Comparison of ENCODE assay signal across 8 mouse cellular contexts in the genomic region with DNA sequence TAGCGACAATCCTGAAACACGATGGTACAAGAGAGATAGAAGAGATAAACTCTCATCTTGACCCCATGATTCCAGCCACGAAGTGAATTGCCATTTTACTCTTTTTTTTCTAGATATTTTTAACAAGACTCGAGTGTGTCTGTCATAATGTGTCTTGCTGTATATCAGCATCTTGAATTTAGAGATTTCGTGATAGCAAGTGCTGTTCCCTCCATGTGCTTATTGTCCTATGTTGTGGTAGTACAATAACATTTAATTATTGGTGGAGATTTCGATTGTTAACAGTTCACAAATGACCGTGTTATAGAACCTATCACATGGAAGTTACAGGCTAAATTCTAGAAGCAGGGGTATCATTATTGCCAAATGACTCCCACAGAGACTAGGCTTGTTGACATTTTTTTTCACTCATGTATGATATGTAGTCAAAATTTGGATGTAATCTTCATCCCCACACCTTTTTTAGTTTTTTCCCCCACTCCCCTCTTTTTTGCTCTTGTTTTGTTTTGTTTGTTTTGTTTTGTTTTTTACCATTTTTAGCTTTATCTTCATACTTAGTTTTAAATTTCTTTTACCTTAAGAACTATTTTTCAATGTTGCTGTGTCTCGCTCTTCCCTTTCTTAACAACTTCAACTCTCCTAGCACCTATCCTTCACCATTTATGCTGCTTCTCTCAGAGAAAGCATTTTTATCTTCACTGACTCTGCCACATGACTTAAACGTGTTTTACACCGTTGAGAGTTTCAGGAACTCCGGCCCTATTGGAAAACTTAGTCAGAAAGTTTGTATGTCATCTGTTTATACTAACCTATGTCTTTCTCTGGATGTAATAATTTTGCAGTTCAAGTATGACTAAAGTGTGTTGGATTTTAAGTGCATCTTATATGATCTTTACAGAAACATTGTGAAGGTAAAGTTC. TPM values are rescaled to one million over a fixed set of nuclear protein-coding genes. Genes with fewer than 3 reads are reported as not detected.
A peak's percentile ranks its signal among the peaks of the same experiment; 100 is the strongest.
DNase-seq lines count a peak whose midpoint lies in the region; ATAC-seq and TF ChIP-seq lines count a peak whose summit lies in the region.

No protein-coding gene starts in this region.

- peak overlapping the region; percentile 54 for H3K4me2 ChIP-seq in limb, embryonic 15.5 days
- H3K4me2 ChIP-seq in stomach, postnatal 0 days (replicated peaks; ENCODE audit: low read depth), result peak overlapping the region; percentile 60

- no peak for ATAC-seq in limb, embryonic 15.5 days (ENCODE audit: insufficient number of reproducible peaks, low FRiP score, low TSS enrichment, low read depth)
- no peak for ATAC-seq in stomach, postnatal 0 days (ENCODE audit: low FRiP score, low TSS enrichment)

- 31% methylated on average over 11 of the region's 11 CpGs for WGBS in cerebellum, adult 2 months
- WGBS in spleen, adult 2 months, result 36% methylated on average over 11 of the region's 11 CpGs
- WGBS in limb, embryonic 15.5 days, result 35% methylated on average over 11 of the region's 11 CpGs
- 31% methylated on average over 11 of the region's 11 CpGs for WGBS in stomach, postnatal 0 days

- no peaks in the 10 kb centered on the region for H3K27me3 ChIP-seq in cerebellum, adult 2 months (ENCODE audit: control insufficient read depth, insufficient read depth, low read length)
- no peaks in the 10 kb centered on the region for H3K27me3 ChIP-seq in spleen, adult 2 months (ENCODE audit: control insufficient read depth, insufficient read depth, low read length)
- H3K27me3 ChIP-seq in limb, embryonic 15.5 days, result no peaks in the 10 kb centered on the region
- no peaks in the 10 kb centered on the region for H3K27me3 ChIP-seq in stomach, postnatal 0 days (ENCODE audit: control insufficient read depth, insufficient read depth, low read length)

- H3K36me3 ChIP-seq in spleen, adult 2 months (ENCODE audit: control insufficient read depth, insufficient read depth, low read length), result peaks cover 6% of the 10 kb centered on the region
- peaks cover 14% of the 10 kb centered on the region for H3K36me3 ChIP-seq in limb, embryonic 15.5 days
- peaks cover 6% of the 10 kb centered on the region; the same call in 1 of the 2 replicates for H3K36me3 ChIP-seq in stomach, postnatal 0 days (ENCODE audit: control insufficient read depth, insufficient read depth, low read length)

- H3K4me1 ChIP-seq in cerebellum, adult 2 months (ENCODE audit: control insufficient read depth, insufficient read depth, low read length), result peaks cover 7% of the 10 kb centered on the region
- peaks cover 2% of the 10 kb centered on the region; the same call in 1 of the 2 replicates for H3K4me1 ChIP-seq in spleen, adult 2 months (ENCODE audit: control insufficient read depth, insufficient read depth, insufficient read length)
- H3K4me1 ChIP-seq in limb, embryonic 15.5 days, result peaks cover 13% of the 10 kb centered on the region
- no peaks in the 10 kb centered on the region for H3K4me1 ChIP-seq in stomach, postnatal 0 days (replicated peaks; ENCODE audit: control insufficient read depth, insufficient read depth)

- no peak for TF ChIP-seq EP300 in stomach, postnatal 0 days (optimal IDR thresholded peaks at IDR 0.05)

- no peak for TF ChIP-seq POLR2A in cerebellum, adult 2 months (IDR thresholded peaks at IDR 0.05; ENCODE audit: borderline replicate concordance, insufficient read depth, low read length)
- TF ChIP-seq POLR2A in spleen, adult 2 months (IDR thresholded peaks at IDR 0.05; ENCODE audit: low read depth, low read length), result no peak

- H3K4me3 ChIP-seq in cerebellum, adult 2 months (replicated peaks; ENCODE audit: insufficient read depth, low read depth, low read length), result peak overlapping the region; percentile 67
- peak overlapping the region; percentile 88 for H3K4me3 ChIP-seq in spleen, adult 2 months (ENCODE audit: extremely low read depth, insufficient read depth, insufficient read length)
- H3K4me3 ChIP-seq in limb, embryonic 15.5 days, result peak overlapping the region; percentile 95
- peak overlapping the region; percentile 98 for H3K4me3 ChIP-seq in stomach, postnatal 0 days (ENCODE audit: low read depth, low read length)

- H3K9ac ChIP-seq in limb, embryonic 15.5 days, result peak overlapping the region; percentile 81
- peak overlapping the region; percentile 91 for H3K9ac ChIP-seq in stomach, postnatal 0 days (ENCODE audit: low read length)

- no peak for DNase-seq in cerebellum, adult 2 months
- no peak for DNase-seq in cerebellum, postnatal 25 days
- no peak for DNase-seq in spleen, adult 2 months (ENCODE audit: low read depth in 1 of 2, low spot score in 2 of 2)
- DNase-seq in spleen, adult 12 weeks (ENCODE audit: low spot score), result no peak
- no peak for DNase-seq in stomach, postnatal 0 days (ENCODE audit: low spot score)
- DNase-seq in urinary bladder, postnatal 10 days (ENCODE audit: low spot score), result no peak
- no peak for DNase-seq in urinary bladder, adult 18-20 months (ENCODE audit: low spot score in 2 of 2)

- TF ChIP-seq CTCF in cerebellum, adult 2 months (IDR thresholded peaks at IDR 0.05; ENCODE audit: borderline replicate concordance, insufficient read depth, low read depth, low read length), result no peak
- TF ChIP-seq CTCF in spleen, adult 2 months (IDR thresholded peaks at IDR 0.05; ENCODE audit: extremely low read depth, insufficient read depth, insufficient read length, insufficient replicate concordance), result no peak
- no peak for TF ChIP-seq CTCF in stomach, postnatal 0 days (IDR thresholded peaks at IDR 0.05; ENCODE audit: low read depth)

- H3K9me3 ChIP-seq in limb, embryonic 15.5 days, result no peaks in the 10 kb centered on the region
- no peaks in the 10 kb centered on the region for H3K9me3 ChIP-seq in stomach, postnatal 0 days (ENCODE audit: control insufficient read depth, low read length)

- H3K27ac ChIP-seq in cerebellum, adult 2 months (ENCODE audit: insufficient read depth, low read length), result no peak overlapping the region
- H3K27ac ChIP-seq in spleen, adult 2 months (ENCODE audit: insufficient read depth, low read length), result peak overlapping the region; percentile 75; the same call in 1 of the 2 replicates
- peak overlapping the region; percentile 79; the same call in 1 of the 2 replicates for H3K27ac ChIP-seq in limb, embryonic 15.5 days
- H3K27ac ChIP-seq in stomach, postnatal 0 days (replicated peaks), result peak overlapping the region; percentile 85

RNA-seq across cellular contexts. Expression of a gene that starts 2.4 kb away (rescaled TPM):
- polyA plus RNA-seq in cerebellum, adult 2 months (2012; rRNA removed), result 106 and 111 TPM in 2 replicates
- 10.4 and 10.7 TPM in 2 replicates for polyA plus RNA-seq in spleen, adult 2 months (2012; rRNA removed)
- polyA plus RNA-seq in limb, embryonic 15.5 days (2015; fragmentation: Nextera tagmentation; extraction: Ambion mirVana), result 170 and 174 TPM in 2 replicates
- 126 and 127 TPM in 2 replicates for polyA plus RNA-seq in stomach, postnatal 0 days (2015; fragmentation: Nextera tagmentation; extraction: Ambion mirVana)

RNA-seq across cellular contexts. Expression of a gene that starts 2.4 kb away (rescaled TPM):
- 15.7 and 17.4 TPM in 2 replicates for polyA plus RNA-seq in cerebellum, adult 2 months (2012; rRNA removed)
- polyA plus RNA-seq in spleen, adult 2 months (2012; rRNA removed), result 10.3 and 15.6 TPM in 2 replicates
- polyA plus RNA-seq in limb, embryonic 15.5 days (2015; fragmentation: Nextera tagmentation; extraction: Ambion mirVana), result 51.0 and 52.1 TPM in 2 replicates
- polyA plus RNA-seq in stomach, postnatal 0 days (2015; fragmentation: Nextera tagmentation; extraction: Ambion mirVana), result 40.3 and 43.6 TPM in 2 replicates

RNA-seq across cellular contexts. Expression of a gene that starts 50.5 kb away (rescaled TPM):
- 76.7 and 81.8 TPM in 2 replicates for polyA plus RNA-seq in cerebellum, adult 2 months (2012; rRNA removed)
- 11.1 and 11.8 TPM in 2 replicates for polyA plus RNA-seq in spleen, adult 2 months (2012; rRNA removed)
- 67.7 and 80.0 TPM in 2 replicates for polyA plus RNA-seq in limb, embryonic 15.5 days (2015; fragmentation: Nextera tagmentation; extraction: Ambion mirVana)
- polyA plus RNA-seq in stomach, postnatal 0 days (2015; fragmentation: Nextera tagmentation; extraction: Ambion mirVana), result 53.6 and 56.7 TPM in 2 replicates
